Mouse (Mus musculus) kidney, adult 2 months (tissue): ENCODE measurements around the gene Mt3.

ENCODE experiments used
- CTCF ChIP-seq: fragments of 200-500 bp; conservative IDR thresholded peaks from 2 replicates; pipeline ENCODE4 v1.5.1; 2011; ENCODE audit warnings: low read depth, mild to moderate bottlenecking, control low read depth, low read length, moderate library complexity, mixed read lengths; ENCODE audit not compliant: insufficient read depth, insufficient read length
- POLR2A ChIP-seq: fragments of 200-500 bp; IDR thresholded peaks from one replicate; pipeline ENCODE4 v1.6.1; 2011; ENCODE audit warnings: low read depth, low read length, control low read depth

- TF ChIP-seq POLR2A (no peak), CTCF (no peak)
These were observed 29.5 kb upstream of the Mt3 start for GRCm38 (mm10) chr8:94122711-94123468.
